Mouse (Mus musculus): ENCODE measurements around the gene Noa1.

Noa1 gene

GRCm38 (mm10) chr5:77252115-77252827, 57.6 kb downstream of the Noa1 start:
- DNase-seq: no peak

DNA sequence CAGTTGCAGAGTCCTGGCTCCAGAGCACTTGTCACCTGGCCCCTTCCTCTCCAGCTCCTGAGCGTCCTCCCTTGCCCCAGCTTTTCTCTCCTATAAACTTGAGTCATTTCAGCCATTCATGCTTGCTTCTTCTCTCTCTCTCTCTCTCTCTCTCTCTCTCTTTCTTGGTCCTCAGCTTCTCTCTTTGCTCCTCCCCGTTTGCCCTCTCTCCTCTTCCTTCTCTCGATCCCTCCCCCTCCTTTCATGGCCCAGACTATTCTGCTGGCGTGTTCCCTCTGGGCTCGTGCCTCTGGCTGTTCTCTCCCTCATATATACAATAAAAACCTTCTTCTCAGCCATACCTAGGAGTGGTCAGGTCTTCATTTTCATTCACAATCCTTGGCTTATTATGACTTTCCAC, 58.2 kb downstream of the Noa1 start:
- no peak for DNase-seq

DNA sequence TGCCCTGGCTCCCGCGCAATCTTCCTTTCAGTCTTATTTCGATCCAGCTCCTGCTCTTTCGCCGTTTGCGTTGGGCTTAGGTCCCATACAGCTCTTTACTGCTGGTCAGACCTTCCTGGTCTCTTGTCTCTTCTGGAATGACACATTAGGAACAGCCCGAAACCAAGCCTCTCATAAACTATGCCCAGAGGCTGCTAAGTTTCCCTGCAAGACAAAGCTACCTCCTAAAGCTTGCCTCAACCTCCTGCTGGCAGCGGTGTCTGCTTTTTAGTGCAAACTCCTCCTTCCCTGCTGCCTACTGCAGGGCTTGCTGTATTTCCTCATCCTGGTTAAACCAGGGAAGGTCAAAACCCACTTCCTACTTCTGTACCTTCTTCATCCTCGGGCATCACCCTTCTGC, 59.8 kb downstream of the Noa1 start:
- no peak for DNase-seq

- peak in 1 of 2 experiments; percentile 32 for DNase-seq
These were observed 63.9 kb downstream of the Noa1 start for GRCm38 (mm10) chr5:77245787-77246671.

GRCm38 (mm10) chr5:77245463-77245786, 64.5 kb downstream of the Noa1 start:
- no peak for DNase-seq

DNA sequence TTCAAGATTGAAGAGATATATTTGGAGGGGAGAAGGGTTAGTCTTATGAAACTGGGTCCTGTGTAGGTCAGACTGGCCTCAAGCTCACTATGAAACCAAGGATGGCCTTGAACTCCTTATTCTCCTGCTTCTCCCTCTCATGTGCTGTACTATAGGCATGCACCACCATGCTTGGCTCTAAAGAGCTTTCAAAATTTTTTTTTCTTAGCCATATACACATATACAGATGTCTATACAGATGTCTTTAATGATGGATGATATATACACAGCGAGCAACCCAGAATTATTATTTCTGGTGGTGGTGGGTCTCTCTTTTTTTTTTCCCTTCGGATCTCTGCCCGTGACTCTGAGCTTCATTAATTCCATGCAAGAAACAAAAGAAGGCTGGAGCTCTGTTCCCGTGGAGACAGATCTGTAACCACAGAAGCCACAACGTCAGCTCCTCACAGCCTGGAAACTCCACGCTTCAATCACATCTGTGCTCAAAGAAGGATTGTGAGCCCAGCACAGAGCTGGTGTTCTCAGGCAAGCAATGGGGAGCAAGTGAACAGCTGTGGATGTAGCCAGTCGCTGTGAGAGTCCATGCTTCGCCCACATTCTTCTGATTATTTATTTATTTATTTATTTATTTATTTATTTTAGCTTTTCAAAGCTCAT, 65.4 kb downstream of the Noa1 start:
- no peak for DNase-seq
